Mouse (Mus musculus) myocyte (in vitro differentiated cells): ENCODE measurements around the gene Txnl4b.

Source experiments
- CEBPB ChIP-seq: IDR thresholded peaks from 2 replicates; pipeline ENCODE4 v1.6.1; 2011; ENCODE audit warnings: mild to moderate bottlenecking, moderate library complexity; ENCODE audit not compliant: poor library complexity, insufficient read depth, severe bottlenecking
- E2F4 ChIP-seq: IDR thresholded peaks from one replicate; pipeline ENCODE4 v1.6.1; 2011; ENCODE audit warnings: mild to moderate bottlenecking, control low read depth, moderate library complexity; ENCODE audit not compliant: insufficient read depth
- MAX ChIP-seq: IDR thresholded peaks from one replicate; pipeline ENCODE4 v1.6.1; 2011; ENCODE audit warnings: low read depth, mild to moderate bottlenecking, control low read depth
- MYOD1 ChIP-seq, 3 experiments: IDR thresholded peaks; one replicate each; pipeline ENCODE4 v1.6.1; 2011; ENCODE audit warnings: control low read depth in 2 of 3, low read depth in 2 of 3, mild to moderate bottlenecking in 2 of 3, moderate library complexity in 1 of 3; ENCODE audit not compliant: insufficient read length in 2 of 3, control insufficient read depth in 1 of 3
- MYOG ChIP-seq, 3 experiments: IDR thresholded peaks; one replicate each; pipeline ENCODE4 v1.6.1; 2011; ENCODE audit warnings: control low read depth in 2 of 3, low read depth in 2 of 3, mild to moderate bottlenecking in 2 of 3; ENCODE audit not compliant: insufficient read length in 2 of 3, control insufficient read depth in 1 of 3, insufficient read depth in 1 of 3
- POLR2A ChIP-seq: IDR thresholded peaks from one replicate; pipeline ENCODE4 v1.6.1; 2011; ENCODE audit warnings: low read depth, mild to moderate bottlenecking, control low read depth, moderate library complexity; ENCODE audit not compliant: insufficient read length
- POLR2AphosphoS2 ChIP-seq: IDR thresholded peaks from one replicate; pipeline ENCODE4 v1.6.1; 2011; ENCODE audit warnings: low read depth, control low read depth; ENCODE audit not compliant: insufficient read length
- REST ChIP-seq: IDR thresholded peaks from one replicate; pipeline ENCODE4 v1.6.1; 2011; ENCODE audit warnings: mild to moderate bottlenecking, control low read depth, moderate library complexity; ENCODE audit not compliant: insufficient read depth, insufficient read length
- SRF ChIP-seq: IDR thresholded peaks from one replicate; pipeline ENCODE4 v1.6.1; 2011; ENCODE audit warnings: low read depth; ENCODE audit not compliant: control insufficient read depth, insufficient read length
- TCF12 ChIP-seq: IDR thresholded peaks from one replicate; pipeline ENCODE4 v1.6.1; 2011; ENCODE audit warnings: mild to moderate bottlenecking, control low read depth; ENCODE audit not compliant: poor library complexity, insufficient read depth, severe bottlenecking
- USF1 ChIP-seq: IDR thresholded peaks from one replicate; pipeline ENCODE4 v1.6.1; 2011; ENCODE audit warnings: low read depth, mild to moderate bottlenecking, control low read depth, moderate library complexity

DNA sequence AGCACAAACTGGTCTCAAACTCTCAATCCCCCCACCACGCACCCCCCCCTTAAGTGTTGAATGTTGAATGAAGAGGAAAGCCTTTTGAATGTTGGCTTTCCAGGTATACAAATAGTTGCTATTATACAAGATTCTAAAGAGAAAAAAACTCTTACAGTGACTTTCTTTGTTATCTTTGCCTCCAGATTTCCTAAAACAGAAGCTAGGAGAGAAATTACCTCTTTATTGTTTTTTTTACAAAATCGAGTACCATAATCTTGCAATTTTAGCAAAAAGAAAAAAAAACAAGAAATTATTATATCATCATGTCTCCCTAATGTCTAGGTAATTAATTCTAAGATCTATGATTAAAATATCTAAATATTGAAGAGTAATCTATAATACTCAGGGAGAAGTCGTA is 49.9 kb downstream of the Txnl4b start:
- no peak for TF ChIP-seq CEBPB
- no peak for TF ChIP-seq POLR2AphosphoS2
- TF ChIP-seq POLR2A = no peak
- TF ChIP-seq MAX = no peak
- TF ChIP-seq USF1 = no peak
- no peak for TF ChIP-seq MYOG (IDR thresholded peaks at IDR 0.05; ENCODE audit: control insufficient read depth in 1 of 3, insufficient read depth in 1 of 3, insufficient read length in 2 of 3, low read depth in 2 of 3)
- no peak for TF ChIP-seq TCF12
- TF ChIP-seq MYOD1 (IDR thresholded peaks at IDR 0.05; ENCODE audit: control insufficient read depth in 1 of 3, insufficient read length in 2 of 3, low read depth in 2 of 3) = no peak
- TF ChIP-seq SRF = no peak
- TF ChIP-seq E2F4 = no peak
- no peak for TF ChIP-seq REST
